Mouse (Mus musculus) ES-E14 (cell line): ENCODE measurements around the gene Slc5a12. TPM values are rescaled to one million over a fixed set of nuclear protein-coding genes. Genes with fewer than 3 reads are reported as not detected.

ENCODE experiments used
- DNase-seq: peaks from one replicate; pipeline ENCODE4 v3.0.0-alpha.2; 2013; ENCODE audit warnings: low read depth, low spot score
- H3K27ac ChIP-seq: 2 replicates; pipeline ENCODE4 v1.5.1; 2012; ENCODE audit warnings: low read depth, mild to moderate bottlenecking, low read length, moderate library complexity, mixed read lengths; ENCODE audit not compliant: poor library complexity, insufficient read depth, severe bottlenecking
- H3K36me3 ChIP-seq: 2 replicates; pipeline ENCODE4 v1.6.1; 2012; ENCODE audit warnings: mild to moderate bottlenecking, low read length, moderate library complexity, mixed read lengths; ENCODE audit not compliant: control insufficient read depth, poor library complexity, insufficient read depth, severe bottlenecking
- H3K4me1 ChIP-seq, 2 experiments: fragments of 150-350 bp in 1 of 2; sonication (generic) in 1 of 2; 2 replicates each; pipeline ENCODE4 v1.6.1; 2012; ENCODE audit warnings: low read length in 2 of 2, mild to moderate bottlenecking in 1 of 2, mixed read lengths in 1 of 2; ENCODE audit not compliant: control insufficient read depth in 2 of 2, insufficient read depth in 2 of 2, poor library complexity in 1 of 2
- H3K4me3 ChIP-seq, 2 experiments: fragments of 150-350 bp in 1 of 2; sonication (generic) in 1 of 2; 2 replicates each; pipeline ENCODE4 v1.5.1; 2012; ENCODE audit warnings: low read length in 2 of 2, low read depth in 1 of 2, mild to moderate bottlenecking in 1 of 2, mixed read lengths in 1 of 2; ENCODE audit not compliant: insufficient read depth in 1 of 2, poor library complexity in 1 of 2, severe bottlenecking in 1 of 2
- H3K9ac ChIP-seq: 2 replicates; pipeline ENCODE4 v1.6.1; 2012; ENCODE audit warnings: low read depth, mild to moderate bottlenecking, low read length, mixed read lengths; ENCODE audit not compliant: poor library complexity, insufficient read depth, severe bottlenecking
- H3K9me3 ChIP-seq: fragments of 150-350 bp; sonication (generic); 2 replicates; pipeline ENCODE4 v1.6.1; 2012; ENCODE audit warnings: low read depth, mild to moderate bottlenecking, low read length; ENCODE audit not compliant: control insufficient read depth, insufficient read depth
- CHD2 ChIP-seq: IDR thresholded peaks from 2 replicates; pipeline ENCODE4 v1.6.1; 2014; ENCODE audit warnings: mild to moderate bottlenecking, low read depth, low read length, inconsistent platforms
- HCFC1 ChIP-seq: IDR thresholded peaks from 2 replicates; pipeline ENCODE4 v1.6.1; 2012; ENCODE audit warnings: low read length, inconsistent platforms, borderline replicate concordance; ENCODE audit not compliant: insufficient read depth
- MAFK ChIP-seq: IDR thresholded peaks from 2 replicates; pipeline ENCODE4 v1.6.1; 2014; ENCODE audit warnings: mild to moderate bottlenecking, low read depth, low read length, inconsistent platforms; ENCODE audit not compliant: insufficient read depth
- ZC3H11A ChIP-seq: IDR thresholded peaks from 2 replicates; pipeline ENCODE4 v1.6.1; 2012; ENCODE audit warnings: low read depth, mild to moderate bottlenecking, inconsistent platforms, low read length, borderline replicate concordance
- ZNF384 ChIP-seq: IDR thresholded peaks from 2 replicates; pipeline ENCODE4 v1.6.1; 2012; ENCODE audit warnings: low read depth, low read length, inconsistent platforms
- in situ Hi-C, 2 experiments: fragments of 600-800 bp; cut with MboI; formaldehyde crosslinking; loops; one replicate each; pipeline ENCODE4 v1.15.1; 2025; ENCODE audit warnings: low sequenced_read_pairs in 2 of 2, inconsistent platforms in 1 of 2; ENCODE audit not compliant: unreplicated experiment in 2 of 2
- total RNA-seq: library from RNA; depleted of rRNA; stranded (reverse); fragments of 300-350 nt; gene quantifications from 2 replicates; pipeline ENCODE4 v1.2.3, GENCODE M21; 2012; rRNA removed

Gene Slc5a12
- total RNA-seq, 1 experiment: not detected

GRCm38 (mm10) chr2:110663329-110663728 lies 66.2 kb downstream of the Slc5a12 start:
- no peak overlapping the region for H3K9ac ChIP-seq
- no peaks in the 10 kb centered on the region for H3K36me3 ChIP-seq
- no peaks in the 10 kb centered on the region for H3K4me1 ChIP-seq
- no peak overlapping the region for H3K4me3 ChIP-seq
- peak; percentile 9 for DNase-seq
- no peaks in the 10 kb centered on the region for H3K9me3 ChIP-seq
- in situ Hi-C loops: loop anchor here in 1 of 2 experiments (10.0 kb wide), 1 partner anchor 321 kb away; no protein-coding TSS in a partner anchor
- TF ChIP-seq HCFC1: no peak
- H3K27ac ChIP-seq: no peak overlapping the region

- Histone ChIP-seq H3K4me3 (no peak overlapping the region), H3K4me1 (no peaks in the 10 kb centered on the region), H3K36me3 (no peaks in the 10 kb centered on the region), H3K27ac (no peak overlapping the region), H3K9me3 (no peaks in the 10 kb centered on the region), H3K9ac (no peak overlapping the region)
- in situ Hi-C loops: no loop called here
- DNase-seq: no peak
- no peak for TF ChIP-seq MAFK
- no peak for TF ChIP-seq HCFC1
- no peak for TF ChIP-seq ZNF384
- TF ChIP-seq CHD2: no peak
- no peak for TF ChIP-seq ZC3H11A
Measured at GRCm38 (mm10) chr2:110671071-110671624, 74.0 kb downstream of the Slc5a12 start.

Other genes starting within 250 kb of the Slc5a12 start
- gene Fibin, start 234.1 kb upstream of the Slc5a12 start, total RNA-seq: not detected in 2 replicates
- not detected in 2 replicates for gene Muc15, start 124.0 kb downstream of the Slc5a12 start, total RNA-seq